Mouse (Mus musculus): ENCODE results near the gene BC024978.

- TF ChIP-seq POLR2A (IDR thresholded peaks at IDR 0.05; ENCODE audit: borderline replicate concordance, insufficient read depth, low read length) (no peak), CTCF (IDR thresholded peaks at IDR 0.05; ENCODE audit: borderline replicate concordance, insufficient read depth, low read depth, low read length) (no peak)
Measured at GRCm38 (mm10) chr7:27163450-27163805, 32.2 kb upstream of the BC024978 start.

Data from cerebellum, adult 2 months (tissue).